Mouse (Mus musculus) embryonic facial prominence, embryonic 14.5 days (tissue): ENCODE measurements around the gene Arrdc2. TPM values are rescaled to one million over a fixed set of nuclear protein-coding genes. Genes with fewer than 3 reads are reported as not detected.

Experiments used
- ATAC-seq: fragments of 200-750 bp; cut with Nextera tagmentation; 2 replicates; pipeline ENCODE4 v1.8.0; 2017; ENCODE audit warnings: low read depth, moderate number of reproducible peaks, moderate TSS enrichment
- DNase-seq: peaks from one replicate; pipeline ENCODE4 v3.0.0-alpha.2; 2015; ENCODE audit warnings: low spot score
- H3K27ac ChIP-seq: fragments of 300-500 bp; sonication (generic); replicated peaks from 2 replicates; pipeline ENCODE4 v1.5.1; 2014; ENCODE audit warnings: low read depth, mild to moderate bottlenecking, low read length, moderate library complexity
- H3K27me3 ChIP-seq: fragments of 300-500 bp; sonication (generic); replicated peaks from 2 replicates; pipeline ENCODE4 v1.6.1; 2014; ENCODE audit warnings: low read length; ENCODE audit not compliant: control insufficient read depth, insufficient read depth
- H3K36me3 ChIP-seq: fragments of 300-500 bp; sonication (generic); 2 replicates; pipeline ENCODE4 v1.6.1; 2014; ENCODE audit warnings: low read length, mixed read lengths; ENCODE audit not compliant: control insufficient read depth, insufficient read depth
- H3K4me1 ChIP-seq: fragments of 300-500 bp; sonication (generic); 2 replicates; pipeline ENCODE4 v1.6.1; 2014; ENCODE audit warnings: antibody characterized with exemption, low read length; ENCODE audit not compliant: control insufficient read depth, insufficient read depth
- H3K4me2 ChIP-seq: fragments of 300-500 bp; sonication (generic); 2 replicates; pipeline ENCODE4 v1.6.1; 2014; ENCODE audit warnings: low read depth, mild to moderate bottlenecking, low read length, moderate library complexity, mixed read lengths
- H3K4me3 ChIP-seq: fragments of 300-500 bp; sonication (generic); 2 replicates; pipeline ENCODE4 v1.5.1; 2014; ENCODE audit warnings: low read depth, mild to moderate bottlenecking, low read length
- H3K9ac ChIP-seq: fragments of 300-500 bp; sonication (generic); 2 replicates; pipeline ENCODE4 v1.6.1; 2014; ENCODE audit warnings: low read depth, mild to moderate bottlenecking, low read length, moderate library complexity, mixed read lengths
- H3K9me3 ChIP-seq: fragments of 300-500 bp; sonication (generic); 2 replicates; pipeline ENCODE4 v1.6.1; 2016; ENCODE audit warnings: low read length; ENCODE audit not compliant: control insufficient read depth
- WGBS: fragments of 180-500 bp; shearing (Covaris S2); extraction: QIAGEN DNeasy Blood & Tissue Kit; methylation state at CpG from one replicate; pipeline ENCODE4 v1.1.7; 2014; 5-methylcytosine and 5-hydroxymethylcytosine counted together
- polyA plus RNA-seq: library from polyadenylated mRNA; unstranded; fragments of >200 nt; fragmentation: Nextera tagmentation; extraction: Ambion mirVana; gene quantifications from 2 replicates; pipeline ENCODE4 v1.2.1, GENCODE M21; 2014

Arrdc2 gene
- 5.4 and 5.8 TPM in 2 replicates for polyA plus RNA-seq

DNA sequence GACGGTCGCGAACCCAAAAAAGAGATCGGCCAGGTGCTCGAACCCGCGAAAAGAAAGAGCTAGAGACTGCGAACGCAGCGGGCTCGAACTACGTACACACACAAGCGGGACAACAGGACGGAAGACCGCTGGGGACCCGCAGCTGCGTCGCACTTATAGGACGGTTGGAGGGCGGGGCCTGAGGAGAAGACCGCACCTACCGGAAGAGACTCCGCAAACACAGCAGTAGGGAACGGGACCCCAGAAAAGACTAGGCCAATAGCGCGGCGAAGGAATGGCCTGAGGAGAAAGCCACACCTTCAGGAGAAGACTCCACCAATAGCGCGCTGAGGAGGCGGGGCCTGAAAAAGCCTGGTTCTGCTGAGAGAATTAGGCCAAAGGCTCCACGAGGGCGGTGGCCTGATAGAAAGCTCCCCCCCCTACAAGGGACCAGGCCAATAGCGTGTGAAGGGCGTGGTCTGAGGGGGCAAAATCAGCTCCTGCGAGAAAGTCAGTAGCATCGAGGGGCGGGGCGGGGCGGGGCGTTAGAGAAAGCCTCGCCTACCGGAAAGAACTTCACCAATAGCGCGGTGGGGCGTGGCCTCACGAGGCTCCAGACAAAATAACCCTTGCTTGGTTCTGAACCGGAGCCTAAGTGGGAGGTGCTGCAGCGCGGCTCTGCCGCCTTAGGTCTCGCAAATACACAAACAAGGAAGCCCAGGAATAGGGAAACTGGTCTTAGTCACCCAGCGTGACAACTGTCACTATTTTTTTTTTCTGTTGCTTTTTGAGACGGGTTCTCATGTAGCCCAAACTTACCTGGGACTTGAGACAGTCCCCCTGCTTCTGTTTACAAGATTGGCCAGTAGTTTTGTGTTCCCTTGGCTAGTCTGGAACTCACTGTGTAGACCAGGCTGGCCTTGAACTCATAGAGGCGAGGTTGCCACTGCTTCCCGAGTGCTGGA, at the start of gene Arrdc2:
TSS of gene Arrdc2 (minus strand) at position 313 of the 944 bp plus-strand sequence.
- 2% methylated on average over 55 of the region's 55 CpGs for WGBS
- Histone ChIP-seq H3K36me3 (0 out of 2 replicates have a peak, but pooled peaks cover 9% of the 10 kb centered on the region), H3K9me3 (no peaks in the 10 kb centered on the region), H3K27me3 (no peaks in the 10 kb centered on the region), H3K4me2 (peak within 1 kb of the TSS; percentile 83), H3K4me3 (peak within 1 kb of the TSS; percentile 64), H3K27ac (peak within 1 kb of the TSS; percentile 71), H3K4me1 (no peaks in the 10 kb centered on the region), H3K9ac (peak within 1 kb of the TSS; percentile 82)
- DNase-seq (peak; percentile 100), ATAC-seq (peak; percentile 98)

DNA sequence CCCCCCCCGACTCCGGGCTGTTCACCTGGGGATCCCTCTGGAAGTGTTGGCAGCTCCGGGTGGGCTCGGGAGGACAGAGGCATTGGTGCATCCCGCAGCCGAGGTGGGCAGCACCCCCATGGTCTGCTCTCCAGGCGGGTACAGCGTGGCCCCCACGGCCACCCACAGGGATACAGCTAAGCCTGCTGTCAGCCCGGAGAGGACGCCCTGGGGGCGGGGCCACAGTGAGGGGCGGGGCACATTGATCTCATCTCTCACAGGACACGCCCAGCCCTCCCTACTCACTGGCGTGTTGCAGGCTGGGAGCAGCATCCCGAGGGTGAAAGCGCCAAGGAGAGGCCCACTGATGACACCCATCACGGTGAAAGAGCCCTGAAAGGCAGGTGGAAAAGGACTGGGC, 48.1 kb upstream of the Arrdc2 start:
- Histone ChIP-seq H3K4me1 (0 out of 2 replicates have a peak, but pooled peaks cover 5% of the 10 kb centered on the region), H3K27ac (no peak overlapping the region), H3K36me3 (no peaks in the 10 kb centered on the region), H3K27me3 (peaks cover 25% of the 10 kb centered on the region), H3K4me3 (no peak overlapping the region), H3K4me2 (no peak overlapping the region), H3K9ac (no peak overlapping the region), H3K9me3 (no peaks in the 10 kb centered on the region)
- DNase-seq, result peak; percentile 39
- ATAC-seq, result no peak
- 0% methylated on average over 6 of the region's 18 CpGs for WGBS

GRCm38 (mm10) chr8:70885612-70886011, 46.1 kb upstream of the Arrdc2 start:
- Histone ChIP-seq H3K9ac (no peak overlapping the region), H3K4me2 (no peak overlapping the region), H3K36me3 (no peaks in the 10 kb centered on the region), H3K4me1 (peaks cover 1% of the 10 kb centered on the region; the same call in 1 of the 2 replicates), H3K27me3 (peaks cover 4% of the 10 kb centered on the region; the same call in 1 of the 2 replicates), H3K27ac (no peak overlapping the region), H3K4me3 (no peak overlapping the region), H3K9me3 (no peaks in the 10 kb centered on the region)
- ATAC-seq (no peak), DNase-seq (peak; percentile 42)
- WGBS, result 13% methylated on average over 12 of the region's 12 CpGs

DNA sequence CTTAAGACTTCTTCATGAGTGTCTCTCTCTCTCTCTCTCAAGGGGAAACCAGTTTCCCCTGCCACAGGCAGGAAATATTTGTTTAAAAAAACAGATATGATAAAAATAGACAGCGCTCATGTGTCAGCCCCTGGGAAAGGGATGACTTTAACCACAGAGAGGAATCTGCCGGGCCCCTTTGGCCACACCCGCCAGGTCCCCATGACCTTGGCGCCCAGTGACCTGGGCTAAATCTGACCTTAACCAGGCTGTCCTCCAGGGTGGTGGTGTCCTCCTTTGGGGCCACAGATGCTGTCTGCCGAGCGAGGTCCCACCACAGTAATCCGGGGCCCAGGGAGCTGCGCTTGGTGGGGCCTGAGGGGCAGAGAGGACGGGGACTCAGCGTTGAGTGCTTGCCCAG, 45.2 kb upstream of the Arrdc2 start:
- DNase-seq, result no peak
- WGBS, result 89% methylated on average over 10 of the region's 10 CpGs
- Histone ChIP-seq H3K9ac (no peak overlapping the region), H3K36me3 (no peaks in the 10 kb centered on the region), H3K27ac (no peak overlapping the region), H3K4me3 (no peak overlapping the region), H3K4me2 (no peak overlapping the region), H3K27me3 (no peaks in the 10 kb centered on the region), H3K9me3 (no peaks in the 10 kb centered on the region), H3K4me1 (peaks cover 7% of the 10 kb centered on the region; the same call in 1 of the 2 replicates)
- no peak for ATAC-seq

DNA sequence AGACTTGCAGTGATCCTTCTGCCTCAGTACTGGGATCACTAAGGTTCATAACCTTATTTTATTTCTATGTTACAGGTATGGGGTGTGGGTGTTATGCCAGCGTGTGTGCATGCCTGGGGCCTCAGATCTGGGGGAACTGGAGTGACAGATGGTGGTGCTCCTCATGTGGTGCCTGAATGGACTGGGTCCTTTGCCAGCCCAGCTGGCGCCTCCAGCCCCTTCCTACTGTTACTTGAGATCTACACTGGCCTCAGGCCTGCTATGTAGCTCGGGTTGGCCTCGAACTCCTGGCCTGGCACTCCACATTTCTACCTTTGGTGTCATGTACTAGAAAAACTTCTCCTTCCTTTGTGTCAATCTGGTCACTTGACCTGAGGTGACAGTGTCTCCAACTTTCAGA, 44.7 kb upstream of the Arrdc2 start:
- Histone ChIP-seq H3K27ac (no peak overlapping the region), H3K4me2 (no peak overlapping the region), H3K9me3 (no peaks in the 10 kb centered on the region), H3K4me1 (peaks cover 7% of the 10 kb centered on the region; the same call in 1 of the 2 replicates), H3K27me3 (no peaks in the 10 kb centered on the region), H3K4me3 (no peak overlapping the region), H3K9ac (no peak overlapping the region), H3K36me3 (no peaks in the 10 kb centered on the region)
- no peak for DNase-seq
- WGBS, result 81% methylated on average over 4 of the region's 4 CpGs
- no peak for ATAC-seq

DNA sequence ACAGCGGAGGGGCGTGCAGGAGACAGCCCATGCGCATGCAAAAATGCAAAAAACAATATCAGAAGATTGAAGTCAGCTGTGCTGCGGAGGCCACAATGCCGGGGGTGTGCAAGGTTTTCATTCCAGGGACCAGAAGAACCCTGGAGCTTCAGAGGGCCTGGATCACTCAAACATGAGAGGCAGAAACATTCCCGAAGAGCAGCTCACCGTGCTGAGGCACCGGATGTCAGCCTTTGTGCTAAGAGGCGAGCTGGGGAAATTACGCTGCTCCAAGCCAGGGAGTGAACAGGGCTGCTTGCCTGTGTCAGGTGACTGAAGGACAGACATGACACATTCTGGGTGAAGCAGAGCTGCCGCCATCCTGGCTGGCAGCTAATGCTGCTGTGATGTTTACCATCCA, 41.0 kb upstream of the Arrdc2 start:
- Histone ChIP-seq H3K4me3 (no peak overlapping the region), H3K4me1 (peaks cover 7% of the 10 kb centered on the region; the same call in 1 of the 2 replicates), H3K27me3 (no peaks in the 10 kb centered on the region), H3K27ac (peak overlapping the region; percentile 29; the same call in 1 of the 2 replicates), H3K4me2 (no peak overlapping the region), H3K36me3 (no peaks in the 10 kb centered on the region), H3K9me3 (no peaks in the 10 kb centered on the region), H3K9ac (peak overlapping the region; percentile 40; the same call in 1 of the 2 replicates)
- peak; percentile 37 for DNase-seq
- ATAC-seq, result 0 out of 2 replicates have a peak, but pooled peaks have one; percentile 22
- WGBS, result 16% methylated on average over 11 of the region's 11 CpGs

- Histone ChIP-seq H3K36me3 (no peaks in the 10 kb centered on the region), H3K4me1 (peaks cover 7% of the 10 kb centered on the region; the same call in 1 of the 2 replicates), H3K4me2 (no peak overlapping the region), H3K27ac (0 out of 2 replicates have a peak overlapping the region, but pooled peaks have one; percentile 21), H3K4me3 (no peak overlapping the region), H3K27me3 (no peaks in the 10 kb centered on the region), H3K9me3 (no peaks in the 10 kb centered on the region), H3K9ac (peak overlapping the region; percentile 40)
- 9% methylated on average over 4 of the region's 4 CpGs for WGBS
- DNase-seq (peak; percentile 35), ATAC-seq (peak; percentile 48)
Measured at GRCm38 (mm10) chr8:70880126-70880525, 40.6 kb upstream of the Arrdc2 start.

DNA sequence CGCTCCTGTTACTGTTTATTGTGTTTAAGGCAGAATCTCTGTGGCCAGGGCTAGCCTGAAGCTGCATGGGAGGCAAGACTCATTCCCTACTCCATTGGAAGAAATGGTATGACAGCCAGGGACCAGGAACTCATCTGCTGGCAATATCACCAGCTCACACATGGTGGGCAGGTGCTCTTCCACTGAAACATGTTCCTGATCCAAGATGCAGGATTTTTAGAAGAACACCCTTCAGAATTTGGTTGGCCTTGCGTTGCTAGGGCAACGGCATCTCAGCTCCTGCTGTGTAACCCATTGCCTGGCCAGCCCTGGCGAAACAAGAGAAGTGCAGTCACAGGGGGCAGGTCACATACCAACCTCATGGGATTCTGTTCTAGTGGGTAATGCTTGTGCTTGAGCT, 40.0 kb upstream of the Arrdc2 start:
- 47% methylated on average over 4 of the region's 4 CpGs for WGBS
- Histone ChIP-seq H3K27me3 (no peaks in the 10 kb centered on the region), H3K4me3 (no peak overlapping the region), H3K4me1 (peaks cover 7% of the 10 kb centered on the region; the same call in 1 of the 2 replicates), H3K9ac (no peak overlapping the region), H3K9me3 (no peaks in the 10 kb centered on the region), H3K36me3 (no peaks in the 10 kb centered on the region), H3K4me2 (no peak overlapping the region), H3K27ac (0 out of 2 replicates have a peak overlapping the region, but pooled peaks have one; percentile 21)
- ATAC-seq (no peak), DNase-seq (no peak)
